Mouse (Mus musculus) E14TG2a.4 (cell line): ENCODE measurements around the gene Zfyve16.

Experiments
- CTCF ChIP-seq: conservative IDR thresholded peaks from 2 replicates; pipeline ENCODE4 v1.5.1; 2014; ENCODE audit warnings: low read length
- NANOG ChIP-seq: IDR thresholded peaks from 2 replicates; pipeline ENCODE4 v1.6.1; 2014; ENCODE audit warnings: borderline replicate concordance, low read length, mixed read lengths
- POU5F1 ChIP-seq: IDR thresholded peaks from 2 replicates; pipeline ENCODE4 v1.6.1; 2014; ENCODE audit warnings: low read length, borderline replicate concordance

DNA sequence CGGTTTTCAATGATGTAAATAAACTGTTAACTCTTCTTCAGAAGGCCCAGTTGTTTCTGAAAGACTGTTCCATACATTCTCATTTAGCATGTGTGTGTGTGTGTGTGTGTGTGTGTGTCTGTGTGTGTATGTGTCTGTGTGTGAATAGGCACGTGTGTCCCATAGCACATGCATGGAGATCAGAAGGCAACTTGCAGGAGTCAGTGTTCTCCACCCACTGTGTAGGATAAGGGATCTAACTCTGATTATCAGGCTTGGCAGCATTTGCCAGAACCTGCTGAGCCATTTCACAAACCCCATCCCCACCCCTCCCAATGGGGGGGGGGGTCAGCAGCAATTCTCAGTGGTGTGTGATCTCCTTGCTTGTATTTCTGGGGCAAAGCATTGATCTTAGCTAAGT, 26.6 kb upstream of the Zfyve16 start:
- TF ChIP-seq CTCF (no peak), POU5F1 (no peak), NANOG (no peak)
